Mouse (Mus musculus) CD4-positive helper T cell, adult 2 months (primary cell): ENCODE measurements around the gene Gm20605.
"Not testable (repeated sequence)": the region's sequence is repeated elsewhere in the genome, so short reads cannot be mapped to it uniquely, and the experiment has no call there.

ENCODE experiments used
- DNase-seq: peaks from one replicate; pipeline ENCODE4 v3.0.0-alpha.2; 2012; ENCODE audit warnings: low read depth, missing footprints, low spot score

Gene Gm20605

DNA sequence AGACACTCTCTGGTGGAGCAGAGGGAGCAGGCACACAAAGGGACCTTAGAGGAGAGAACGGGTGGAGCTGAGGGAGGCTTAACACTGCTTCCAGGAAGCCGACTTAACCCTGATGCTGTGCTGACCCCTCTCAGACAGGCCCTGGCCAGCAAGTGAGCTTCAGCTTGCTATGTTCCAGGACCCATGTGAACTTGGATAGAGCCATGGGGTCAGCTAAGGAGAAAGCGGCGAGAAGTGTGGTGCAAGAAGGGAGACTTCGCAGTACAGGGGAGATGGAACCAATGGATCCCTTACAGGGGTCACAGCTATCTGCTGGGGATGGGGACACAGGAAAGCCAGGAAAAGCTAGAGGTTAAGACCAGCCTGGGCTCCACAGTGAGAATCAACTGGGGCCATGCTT lies 15.9 kb upstream of the Gm20605 start:
- DNase-seq, result no peak

DNA sequence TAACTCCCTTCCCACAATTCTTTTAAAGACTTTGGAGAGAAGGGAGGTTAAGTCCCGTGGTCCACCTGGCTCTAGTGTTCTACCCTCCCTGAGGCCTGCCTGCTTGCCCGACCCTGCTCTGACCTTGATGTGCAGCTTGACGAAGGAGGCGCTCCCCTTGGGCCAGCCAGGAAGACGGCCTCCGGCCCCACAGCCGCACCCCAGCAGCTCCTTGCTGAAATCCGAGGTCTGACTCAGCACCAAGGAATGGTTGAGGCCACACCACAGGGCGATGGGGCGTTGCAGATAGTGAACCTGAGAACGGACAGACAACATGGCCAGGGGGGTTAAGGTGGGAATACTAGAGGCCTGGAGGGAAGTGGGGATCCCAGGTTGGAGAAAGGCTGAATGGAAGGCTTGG lies 15.4 kb upstream of the Gm20605 start, which contains the start of gene Pcolce:
TSS of gene Pcolce (minus strand) at position 235 of the 400 bp plus-strand sequence.
- DNase-seq, result no peak

DNA sequence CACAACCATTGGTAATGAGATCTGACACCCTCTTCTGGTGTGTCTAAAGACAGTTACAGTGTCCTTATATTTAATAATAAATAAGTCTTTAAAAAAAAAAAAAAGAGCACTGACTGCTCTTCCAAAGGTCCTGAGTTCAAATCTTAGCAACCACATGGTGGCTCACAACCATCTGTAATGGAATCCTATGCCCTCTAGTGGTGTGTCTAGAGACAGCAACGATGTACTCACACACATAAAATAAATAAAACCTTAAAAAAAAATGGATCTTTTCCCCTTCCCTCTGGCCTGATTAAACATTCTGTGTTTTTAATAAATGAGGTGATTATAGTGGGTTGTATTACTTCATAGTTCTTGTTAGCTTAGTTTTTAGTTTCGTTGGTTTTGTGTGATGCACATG lies 14.1 kb upstream of the Gm20605 start:
- DNase-seq, result not testable (repeated sequence)

DNA sequence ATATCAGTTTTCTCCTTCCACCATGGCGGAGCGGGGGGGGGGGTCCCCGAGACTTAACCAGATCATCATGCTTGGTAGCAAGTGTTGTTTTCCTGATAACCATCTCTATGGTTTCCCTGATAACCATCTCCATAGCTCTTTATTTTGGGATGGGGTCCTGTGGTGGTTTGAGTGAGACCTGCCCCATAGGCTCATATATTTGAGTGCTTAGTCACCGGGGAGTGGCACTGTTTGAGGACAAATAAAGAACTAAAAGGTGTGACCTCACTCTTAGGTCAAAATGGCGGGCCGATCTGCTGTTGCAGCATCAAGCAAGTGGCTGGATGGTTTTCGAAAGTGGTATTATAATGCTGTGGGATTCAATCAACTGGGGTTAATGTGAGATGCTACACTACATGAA lies 13.6 kb upstream of the Gm20605 start:
- no peak for DNase-seq

DNA sequence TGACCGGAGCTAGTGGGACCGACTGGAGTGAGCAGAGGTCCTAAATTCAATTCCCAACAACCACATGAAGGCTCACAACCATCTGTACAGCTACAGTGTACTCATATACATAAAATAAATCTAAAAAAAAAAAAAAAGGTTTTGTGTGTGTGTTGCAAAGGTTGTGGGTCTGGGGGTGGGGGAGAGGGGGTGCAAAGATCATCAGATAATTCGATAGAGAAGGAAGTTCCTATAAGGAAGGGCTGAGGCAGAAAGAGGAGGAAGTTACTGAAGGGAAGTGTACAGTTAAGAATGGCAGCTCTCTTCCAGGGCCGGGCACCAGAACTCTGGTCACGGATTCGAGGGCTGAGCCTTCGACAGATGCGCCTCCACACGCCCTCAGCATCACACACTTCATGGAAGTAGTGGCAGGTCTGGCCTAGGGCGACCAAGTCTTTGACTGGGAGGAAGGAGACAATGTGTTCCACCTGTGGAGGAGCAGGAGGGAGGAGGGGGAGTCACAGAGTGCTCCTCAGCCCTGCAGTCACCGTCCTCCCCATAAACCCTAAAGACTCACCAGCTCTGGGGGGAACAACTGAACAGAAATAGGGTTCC lies 4.9 kb upstream of the Gm20605 start:
- DNase-seq, result no peak

DNA sequence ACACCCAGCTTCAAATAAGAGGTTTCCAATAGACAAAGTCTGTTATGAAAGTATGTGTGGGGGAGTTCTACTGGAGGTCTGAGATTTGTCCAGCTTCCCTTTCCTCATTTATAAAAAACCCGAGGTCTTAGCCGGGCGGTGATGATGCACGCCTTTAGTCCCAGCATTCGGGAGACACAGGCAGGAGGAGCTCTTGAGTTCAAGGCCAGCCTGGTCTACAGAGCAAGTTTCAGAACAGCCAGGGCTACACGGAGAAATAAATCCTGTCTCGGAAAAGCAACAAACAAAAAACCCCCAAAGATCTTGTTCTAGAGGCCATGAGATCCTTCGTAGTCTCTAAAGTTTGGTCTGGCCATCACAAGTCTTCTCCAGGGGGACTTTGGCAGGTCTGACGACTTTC lies 984 bp upstream of the Gm20605 start:
- DNase-seq, result no peak

DNA sequence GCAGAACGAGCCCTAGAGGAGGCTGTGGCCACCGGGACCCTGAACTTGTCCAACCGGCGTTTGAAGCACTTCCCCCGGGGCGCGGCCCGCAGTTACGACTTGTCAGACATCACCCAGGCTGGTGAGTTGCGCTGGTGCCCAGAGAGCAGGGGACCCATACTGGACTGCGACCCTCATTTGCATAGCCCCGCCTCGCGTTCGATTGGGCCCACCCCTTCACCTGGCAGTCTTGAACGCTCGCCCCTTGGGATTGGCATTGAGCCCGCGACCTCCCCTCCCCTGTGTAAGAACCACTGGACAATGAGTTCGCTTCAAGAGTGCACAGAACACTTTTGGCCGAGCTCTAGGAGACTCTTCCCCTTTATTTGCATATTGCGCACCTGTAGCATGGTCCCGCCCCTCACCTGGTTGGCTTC lies 339 bp downstream of the Gm20605 start:
- DNase-seq, result no peak

DNA sequence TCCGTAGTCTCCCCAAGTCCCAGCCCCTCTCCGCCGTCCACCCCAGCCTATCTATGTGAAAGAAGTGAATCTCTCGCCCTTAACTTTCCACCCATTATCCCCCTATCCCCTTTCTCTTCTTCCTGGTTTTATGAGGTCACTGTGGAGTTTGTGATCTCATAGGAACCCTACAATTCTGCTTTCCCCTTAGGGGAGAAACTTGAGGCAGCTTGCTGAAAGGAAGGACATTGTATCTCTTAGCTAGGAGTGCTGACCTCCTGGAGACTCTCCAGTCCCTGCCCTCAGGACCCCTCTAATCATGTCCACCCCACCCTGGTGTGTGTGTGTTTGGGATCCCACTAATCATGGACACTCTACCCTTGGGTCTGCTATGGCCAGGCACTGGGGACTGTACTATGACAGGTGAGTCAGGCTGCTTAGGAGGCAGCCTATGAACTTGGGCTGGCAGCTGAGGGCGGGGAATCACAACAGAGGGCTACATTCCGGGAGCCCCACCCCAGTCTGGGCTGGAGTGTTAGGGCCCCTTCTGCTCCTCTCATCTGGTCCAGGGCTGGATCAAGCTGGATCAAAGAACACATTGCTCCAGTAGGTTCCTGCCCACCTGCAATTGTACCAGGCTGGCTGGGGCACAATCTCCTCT lies 1.1 kb downstream of the Gm20605 start:
- DNase-seq, result peak; percentile 47

DNA sequence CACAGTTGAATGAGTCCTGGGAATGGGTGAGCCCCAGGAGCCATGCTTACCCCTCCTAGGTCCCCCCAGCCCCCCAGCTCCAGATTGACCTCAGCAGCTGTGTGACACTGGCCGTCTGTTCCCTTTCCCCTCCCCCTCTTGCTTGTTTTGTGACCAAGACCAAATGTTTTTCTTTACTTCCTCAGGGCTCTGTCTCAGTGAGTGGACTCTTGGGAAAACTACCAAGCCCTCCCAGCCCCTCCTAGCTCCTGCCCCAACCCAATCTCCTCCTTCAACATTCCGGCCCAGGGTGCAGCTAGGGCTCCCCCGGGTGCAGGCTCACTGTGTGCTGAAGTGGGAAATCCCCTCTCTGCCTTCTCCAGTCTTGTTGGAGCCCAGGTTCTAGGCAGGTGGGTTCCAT lies 1.6 kb downstream of the Gm20605 start:
- no peak for DNase-seq

DNA sequence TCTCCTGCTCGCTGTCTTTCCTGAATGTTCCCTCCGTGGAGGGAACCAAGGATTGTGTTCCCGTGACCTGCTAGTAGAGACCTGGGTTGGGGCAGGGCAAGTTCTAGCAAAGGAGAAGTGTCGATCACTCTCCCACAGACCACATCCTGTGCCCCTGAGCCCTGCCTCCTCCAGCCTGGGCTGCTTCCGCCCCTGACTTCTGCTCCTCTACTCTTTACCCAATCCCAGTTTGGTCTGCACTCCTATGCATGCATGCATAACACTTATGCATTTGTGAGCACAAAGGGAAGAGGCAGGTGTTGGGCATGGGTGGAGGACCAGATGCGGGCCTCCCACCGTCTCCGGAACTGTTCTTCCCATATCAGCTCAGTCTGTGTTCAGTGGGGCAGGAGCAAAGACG lies 2.2 kb downstream of the Gm20605 start:
- DNase-seq, result peak; percentile 86

DNA sequence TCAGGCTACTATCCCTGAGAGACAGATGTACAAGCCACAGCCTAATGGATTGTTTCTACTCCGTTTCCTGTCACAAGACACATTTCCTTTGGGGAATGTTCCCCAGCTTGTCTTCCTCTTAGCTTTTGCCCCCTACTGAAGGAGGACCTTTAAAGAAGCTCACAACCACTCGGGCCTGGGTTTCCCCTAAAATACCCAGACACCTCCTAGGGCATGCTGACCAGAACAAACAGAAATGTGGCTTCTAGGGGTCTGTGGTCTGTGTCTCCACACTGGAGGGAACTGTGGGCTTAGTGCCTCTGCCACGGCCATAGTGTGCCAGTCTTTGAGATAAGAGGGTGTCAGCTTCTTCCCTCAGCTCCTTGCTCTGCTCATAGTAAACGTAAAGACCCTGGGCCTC lies 2.6 kb downstream of the Gm20605 start:
- peak; percentile 47 for DNase-seq

DNA sequence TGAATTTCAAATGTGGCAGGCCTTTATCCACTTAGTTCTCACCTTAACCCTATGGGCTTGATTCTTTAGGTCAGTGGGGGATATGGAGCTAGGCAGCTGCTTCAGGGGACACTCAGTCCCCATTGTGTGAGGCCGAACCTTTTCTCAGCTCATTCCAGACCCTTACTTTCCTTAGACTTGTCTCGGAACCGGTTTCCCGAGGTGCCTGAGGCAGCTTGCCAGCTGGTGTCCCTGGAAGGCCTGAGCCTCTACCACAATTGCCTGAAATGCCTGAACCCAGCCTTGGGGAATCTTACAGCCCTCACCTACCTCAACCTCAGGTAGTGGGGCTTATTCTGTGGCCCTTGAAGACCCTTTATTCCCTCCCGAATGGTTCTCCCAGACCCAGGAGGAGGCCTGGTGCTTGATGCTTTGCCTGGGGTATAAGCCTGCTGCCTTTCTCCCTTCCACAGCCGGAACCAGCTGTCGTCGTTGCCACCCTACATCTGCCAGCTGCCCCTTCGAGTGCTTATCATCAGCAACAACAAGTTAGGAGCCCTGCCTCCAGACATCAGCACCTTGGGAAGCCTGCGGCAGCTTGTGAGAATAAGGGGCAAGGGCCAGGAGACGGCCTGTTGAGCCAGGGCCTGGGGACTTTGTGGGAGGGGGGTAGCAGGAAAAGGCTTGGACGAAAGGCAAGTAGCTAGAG lies 4.6 kb downstream of the Gm20605 start:
- DNase-seq, result no peak

DNA sequence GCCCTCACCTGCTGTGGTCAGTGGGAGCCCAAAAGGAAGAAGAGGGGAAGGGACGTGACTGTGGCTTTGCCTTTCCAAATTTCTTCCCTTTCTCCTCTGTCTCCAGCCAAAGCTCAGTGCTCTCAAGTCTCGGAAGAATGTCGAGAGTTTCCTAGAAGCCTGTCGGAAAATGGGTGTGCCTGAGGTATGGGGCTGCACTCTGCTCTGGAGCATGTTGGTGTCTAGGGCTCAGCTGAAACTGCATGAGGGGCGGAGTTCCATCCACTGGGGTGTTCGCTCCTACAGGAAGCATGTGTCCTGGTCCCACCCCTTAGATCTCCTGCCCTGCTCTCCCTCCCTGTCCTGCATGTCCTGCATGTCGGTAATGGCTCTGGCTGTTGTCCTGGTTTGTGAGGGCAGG lies 10.5 kb downstream of the Gm20605 start:
- DNase-seq, result no peak

DNA sequence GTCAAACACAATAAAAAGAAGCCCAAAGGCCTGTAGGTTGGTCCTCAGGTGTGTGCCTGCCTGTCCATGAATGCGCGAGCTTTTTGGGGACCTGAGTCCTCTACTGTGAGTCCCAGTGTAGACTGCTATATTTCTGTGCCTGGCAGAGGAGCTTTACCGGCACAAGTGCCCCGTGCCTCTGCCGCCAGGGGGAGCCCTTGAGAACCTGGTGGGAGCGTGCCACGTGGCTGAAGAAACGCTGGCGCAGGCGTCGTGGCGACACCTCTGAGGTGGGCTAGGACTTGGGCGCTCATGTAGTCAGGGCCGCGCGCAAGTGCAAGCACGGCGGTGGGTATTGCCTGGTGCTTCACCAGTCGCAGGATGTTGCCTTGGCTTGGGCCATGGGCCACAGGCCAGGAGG lies 12.1 kb downstream of the Gm20605 start, which contains the start of gene Sap25:
TSS of gene Sap25 (plus strand) at position 281 of the 400 bp plus-strand sequence.
- peak; percentile 38 for DNase-seq

DNA sequence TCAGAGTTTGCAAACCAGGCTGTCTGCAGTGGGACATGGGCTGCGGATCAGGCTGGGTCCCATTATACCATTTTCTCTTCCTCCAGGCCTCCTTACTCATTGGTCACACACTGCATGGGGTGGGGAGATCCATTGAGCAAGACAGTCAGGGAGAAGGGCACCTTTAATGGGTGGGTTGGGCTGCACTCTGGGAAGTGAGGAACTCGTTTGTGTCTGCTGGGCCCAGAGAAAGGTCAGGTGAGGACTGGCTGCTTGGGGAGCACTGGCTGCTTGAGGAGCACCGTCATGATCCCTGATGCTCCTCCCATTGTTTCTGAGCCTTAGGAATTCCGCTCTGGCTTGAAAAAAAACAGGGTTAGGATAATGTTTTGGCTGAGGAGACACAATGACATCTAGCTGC lies 13.9 kb downstream of the Gm20605 start:
- no peak for DNase-seq

DNA sequence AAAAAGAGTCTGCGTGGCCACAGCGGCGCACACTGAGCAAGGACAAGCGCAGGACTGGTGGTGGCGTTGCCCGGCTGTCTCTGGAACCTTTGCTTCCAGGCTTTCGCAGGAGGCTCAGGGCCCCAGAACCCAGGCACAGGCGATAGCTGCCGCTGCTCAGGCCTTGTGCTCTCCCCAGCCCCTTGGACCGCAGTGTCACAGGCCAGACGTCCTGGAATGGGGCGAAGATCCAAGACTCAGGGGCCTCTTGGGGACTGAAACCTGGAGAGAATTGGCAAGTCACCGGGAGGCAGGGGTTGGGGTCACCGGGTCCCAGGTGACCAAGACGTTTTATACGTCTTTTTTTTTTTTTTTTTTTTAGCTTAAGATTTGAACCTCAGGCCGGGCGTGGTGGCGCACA lies 15.5 kb downstream of the Gm20605 start:
- no peak for DNase-seq

DNA sequence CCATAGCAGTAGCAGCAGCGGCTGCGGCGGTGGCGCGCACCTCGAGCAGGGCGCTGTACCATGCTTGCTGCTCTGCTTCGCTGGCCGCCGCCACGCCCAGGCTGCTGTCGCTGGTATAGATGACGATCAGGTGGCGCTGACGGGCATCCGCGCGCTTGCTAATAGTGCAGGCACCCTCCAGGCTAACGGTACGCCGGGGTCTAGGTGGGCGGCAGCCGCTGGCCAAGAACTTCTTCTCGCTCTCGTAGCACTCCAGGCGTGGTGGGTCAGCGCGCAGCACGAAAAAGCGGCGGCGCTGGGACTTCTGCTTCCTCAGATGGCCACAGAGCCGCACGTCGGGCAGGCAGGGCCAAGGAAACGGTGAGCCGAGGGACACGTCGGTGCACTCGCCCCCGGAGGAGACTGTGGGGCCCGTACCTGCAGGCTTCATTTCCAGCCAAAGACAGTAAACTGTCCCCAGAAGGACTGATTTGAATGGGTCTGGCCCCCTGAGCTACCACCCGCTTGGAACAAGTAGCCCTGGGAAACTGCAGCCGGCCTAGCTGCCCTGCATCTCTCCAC lies 16.2 kb downstream of the Gm20605 start:
- DNase-seq, result peak; percentile 60

DNA sequence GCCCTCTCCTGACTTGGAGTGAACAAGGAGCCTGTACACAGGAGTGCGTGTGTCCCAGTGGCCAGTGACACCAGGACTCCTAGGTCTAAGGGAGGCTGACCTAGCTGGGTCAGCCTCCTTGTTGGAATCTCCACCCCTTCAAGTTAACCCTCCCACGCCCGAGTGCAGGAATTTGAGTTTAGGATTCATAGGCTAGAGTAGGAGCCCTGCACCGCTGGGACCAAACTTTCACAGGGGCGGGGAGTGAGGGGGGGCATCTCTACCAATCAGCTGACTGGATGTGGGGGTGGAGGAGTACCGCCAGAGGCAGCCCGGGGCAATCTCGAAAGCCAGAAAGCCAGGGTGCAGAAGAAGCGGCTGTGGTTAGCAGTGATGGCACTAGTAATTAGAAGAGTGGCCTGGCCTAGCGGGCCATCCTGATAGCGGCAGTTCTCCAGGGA lies 16.7 kb downstream of the Gm20605 start, which contains the start of gene Irs3:
TSS of gene Irs3 (minus strand) at position 63 of the 440 bp plus-strand sequence.
- DNase-seq, result peak; percentile 23

DNA sequence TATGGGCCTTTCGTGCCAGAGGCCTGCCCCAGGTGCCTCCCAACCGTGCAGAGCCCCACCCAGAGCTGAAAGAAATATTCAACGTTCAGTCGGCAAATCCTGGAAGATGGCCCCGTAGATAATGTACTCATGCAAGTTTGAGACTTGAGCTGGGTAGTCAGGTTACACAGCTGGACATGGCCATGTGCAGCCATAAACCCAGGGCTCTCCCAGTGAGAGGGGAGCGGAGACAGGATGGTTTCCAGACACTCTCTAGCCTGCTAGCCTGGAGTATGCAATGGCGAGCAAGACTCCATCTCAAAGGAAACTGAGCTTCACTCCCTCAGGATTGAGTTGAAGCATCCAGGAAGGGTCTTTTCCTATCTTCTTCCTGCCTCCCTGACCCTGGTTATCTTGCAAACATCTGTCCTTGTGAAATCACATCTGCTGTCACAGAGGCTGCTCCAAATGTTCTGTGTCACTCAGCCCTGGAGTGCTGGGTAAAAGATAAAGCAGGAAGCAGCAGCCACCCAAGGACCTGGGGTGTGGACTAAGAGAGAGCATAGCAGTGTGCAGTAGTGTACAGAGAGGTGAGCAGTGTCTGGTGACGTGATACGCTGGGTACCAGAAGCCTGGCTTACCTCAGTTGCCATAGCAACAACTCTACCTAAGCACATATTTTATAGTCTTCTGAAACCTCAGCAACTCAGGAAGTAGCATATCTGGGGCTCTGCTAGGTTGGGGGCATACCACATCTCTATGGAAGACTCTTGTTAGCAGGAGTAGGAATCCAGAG lies 19.0 kb downstream of the Gm20605 start:
- DNase-seq, result peak; percentile 72

DNA sequence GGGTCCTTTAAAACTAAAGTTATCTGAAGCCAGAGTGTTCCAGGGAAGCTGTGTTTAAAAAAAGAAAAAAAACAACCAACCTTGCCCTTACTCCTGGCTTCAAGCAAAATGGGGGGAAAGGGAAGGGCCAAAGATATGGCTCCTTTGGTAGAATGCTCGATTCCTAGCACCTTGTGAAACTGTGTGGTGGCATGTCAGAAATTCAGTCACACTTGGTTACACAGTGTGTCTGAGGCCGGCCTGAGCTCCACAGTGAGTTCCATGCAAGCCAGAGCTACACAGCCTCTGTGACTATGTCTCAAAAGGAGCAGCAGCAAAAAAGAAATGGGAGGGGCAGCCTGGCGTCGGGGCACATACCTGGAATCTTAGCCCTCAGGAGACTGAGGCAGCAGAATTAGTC lies 20.3 kb downstream of the Gm20605 start:
- DNase-seq, result no peak

DNA sequence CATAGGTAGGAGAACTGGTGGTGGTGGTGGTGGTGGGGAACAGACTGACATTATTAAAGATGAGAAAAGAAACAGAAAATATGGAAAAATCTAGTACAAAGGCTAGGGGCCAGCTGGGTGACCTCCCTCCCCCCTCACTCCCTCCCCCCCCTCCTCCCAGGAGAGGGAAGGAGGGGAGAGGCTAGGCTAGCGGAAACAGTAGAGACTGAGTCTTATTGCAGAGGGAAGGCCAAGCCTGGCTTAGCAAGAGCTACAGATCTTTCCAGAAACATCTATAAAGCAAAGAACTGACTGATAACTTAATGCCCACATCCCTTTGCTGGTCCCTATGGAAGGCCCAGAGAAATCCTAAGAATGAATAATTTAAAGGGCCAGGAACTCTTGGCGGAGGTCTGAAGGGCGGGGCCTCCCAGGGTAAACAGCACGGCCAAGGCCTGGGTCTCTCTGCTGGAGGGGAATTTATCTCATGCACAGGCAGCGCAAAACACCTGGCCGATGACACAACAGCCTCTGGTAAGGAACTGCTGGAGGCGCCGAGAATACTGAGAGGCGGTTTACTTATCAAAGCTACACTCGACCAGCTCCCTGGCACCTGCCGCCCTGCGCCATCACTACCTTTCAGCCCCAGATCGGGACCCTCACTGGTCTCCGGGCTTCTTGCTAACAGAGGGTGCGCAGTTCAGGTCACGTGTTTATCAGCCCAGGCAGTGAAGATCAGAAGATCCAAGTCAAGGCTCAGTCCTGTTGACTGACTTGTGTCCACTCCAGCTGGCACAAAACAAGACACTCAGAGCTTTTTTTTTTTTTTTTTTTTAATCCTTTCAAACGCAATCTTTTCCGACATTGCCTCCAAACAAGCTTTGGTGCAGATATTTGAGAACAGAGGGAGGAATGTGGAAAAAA lies 20.9 kb downstream of the Gm20605 start:
- no peak for DNase-seq
